Mouse (Mus musculus): ENCODE results near the gene Prrg2.

Prrg2 gene

DNA sequence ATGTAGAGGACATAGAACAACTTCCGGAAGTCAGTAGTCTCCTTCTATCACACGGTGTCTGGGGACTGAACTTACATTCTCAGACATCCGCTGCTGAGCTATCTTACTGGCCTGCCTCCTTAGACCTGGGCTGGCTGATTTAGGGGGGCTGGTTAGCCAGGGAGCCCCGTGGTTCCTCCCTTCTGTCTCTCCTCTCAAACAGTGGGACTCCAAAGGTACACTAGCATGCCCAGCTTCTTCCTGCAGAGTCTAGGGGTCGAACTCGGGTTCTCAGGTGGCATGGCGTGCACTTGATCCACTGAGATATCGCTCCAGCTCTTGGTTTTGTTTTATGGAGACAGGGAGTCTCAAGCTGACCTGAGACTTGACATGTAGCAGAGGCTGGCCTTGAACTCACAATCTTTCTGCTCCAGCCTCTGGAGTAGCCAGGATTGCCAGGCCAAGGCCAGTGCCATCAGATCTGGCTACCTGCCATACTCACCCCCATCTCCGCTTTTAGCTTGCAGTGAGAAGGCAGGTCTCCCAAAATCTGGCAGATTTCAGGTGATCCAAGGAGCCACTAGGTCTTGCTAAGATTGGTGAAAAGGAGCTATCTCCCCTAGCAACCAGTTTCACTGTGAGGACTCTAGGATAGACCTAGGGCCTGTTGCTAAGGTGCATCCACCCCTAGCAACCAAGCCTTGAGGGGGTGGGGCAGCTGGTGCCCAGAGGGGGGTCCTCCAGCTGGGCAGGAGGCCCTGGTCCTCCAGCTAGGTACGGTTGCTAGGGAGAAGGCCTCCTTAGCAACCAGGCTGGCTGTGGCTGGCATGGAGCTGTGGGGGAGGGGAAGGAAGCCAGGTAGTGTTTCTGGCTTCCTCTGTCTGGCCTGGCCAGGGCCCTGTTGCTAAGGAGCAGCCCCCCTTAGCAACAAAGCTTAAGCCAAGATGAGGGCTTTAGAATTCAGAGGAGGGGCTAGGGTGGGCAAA is 3.6 kb downstream of the Prrg2 start:
- DNase-seq (ENCODE audit: low read depth in 1 of 2, low spot score in 2 of 2) = no peak

DNA sequence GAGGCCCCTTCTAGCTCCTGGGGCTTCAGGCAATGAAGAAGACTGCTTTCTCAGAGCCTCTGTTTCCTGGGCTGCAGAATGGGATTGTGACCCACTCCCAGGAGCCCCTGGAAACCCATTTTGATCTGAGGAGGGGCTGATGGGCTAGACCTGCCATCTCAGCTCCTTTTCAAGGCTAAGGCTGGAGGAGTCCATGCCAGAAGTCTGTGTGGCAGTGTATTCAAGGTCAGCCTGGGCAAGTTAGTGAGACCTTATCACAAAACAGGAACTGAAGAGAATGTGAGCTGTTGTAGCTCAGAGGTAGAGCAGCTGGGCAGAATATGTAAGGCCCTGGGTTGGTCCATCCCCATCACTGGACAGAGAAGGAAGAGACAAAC is 5.5 kb downstream of the Prrg2 start:
- DNase-seq (ENCODE audit: low read depth in 1 of 2, low spot score in 2 of 2) = no peak

DNA sequence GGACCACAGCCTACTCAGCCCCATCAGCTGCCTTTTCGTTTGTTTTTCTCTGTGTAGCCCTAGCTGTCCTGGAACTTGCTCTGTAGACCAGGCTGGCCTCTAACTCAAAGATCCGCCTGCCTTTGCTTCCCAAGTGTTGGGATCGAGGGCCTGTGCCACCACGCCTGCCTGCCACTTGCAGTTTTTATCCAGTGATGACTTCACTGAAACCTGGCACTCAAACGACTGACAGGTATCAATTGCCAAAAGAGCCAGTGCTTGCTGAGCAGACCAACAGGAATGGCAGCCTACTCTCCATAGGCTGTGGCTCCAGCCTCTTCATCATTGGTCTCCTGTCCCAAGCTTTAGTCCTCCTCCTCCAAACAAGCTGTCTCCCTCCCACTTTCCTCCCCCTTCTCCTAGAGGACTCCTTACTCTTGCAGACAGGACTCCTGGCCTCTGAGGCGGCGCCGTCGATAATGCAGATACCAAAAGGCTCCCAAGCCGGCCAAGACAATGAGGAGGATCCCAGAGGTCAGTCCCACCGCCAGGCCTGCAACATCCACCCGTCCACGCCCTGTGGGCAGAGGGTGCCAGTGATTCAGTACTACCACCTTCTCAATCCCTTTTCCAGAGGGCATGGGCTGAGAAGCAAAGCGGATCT is 6.0 kb downstream of the Prrg2 start:
- no peak for DNase-seq (ENCODE audit: low read depth in 1 of 2, low spot score in 2 of 2)

DNA sequence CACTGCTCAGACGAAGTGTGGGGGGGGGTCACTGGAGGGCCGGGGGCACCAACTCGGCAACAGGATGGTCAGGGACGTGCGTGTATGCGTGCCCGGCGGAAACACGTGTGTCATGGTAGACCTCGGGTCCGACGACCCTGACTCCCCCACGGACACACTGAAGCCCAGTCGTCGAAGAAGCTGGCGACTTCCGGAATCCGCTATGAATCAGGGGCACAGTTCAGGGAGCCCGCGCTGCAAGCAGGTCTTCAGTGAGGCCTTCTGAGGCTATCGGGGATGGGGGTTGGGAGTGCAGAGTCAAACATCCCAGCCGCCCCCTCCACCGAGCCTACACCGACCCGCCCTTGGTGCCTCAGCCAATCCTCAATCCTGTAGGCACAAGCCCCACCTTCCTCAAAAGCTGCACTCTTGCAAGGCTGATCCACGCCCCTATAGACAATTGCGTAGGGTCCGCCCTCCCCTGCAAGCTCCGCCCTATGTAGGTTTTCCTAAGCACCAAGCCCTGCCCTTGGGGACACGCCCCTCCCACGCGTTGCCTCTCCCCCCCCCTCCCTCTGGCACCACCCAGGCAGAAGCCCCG is 8.5 kb downstream of the Prrg2 start:
- peak; percentile 81 to 83 for DNase-seq (ENCODE audit: low read depth in 1 of 2, low spot score in 2 of 2)

DNA sequence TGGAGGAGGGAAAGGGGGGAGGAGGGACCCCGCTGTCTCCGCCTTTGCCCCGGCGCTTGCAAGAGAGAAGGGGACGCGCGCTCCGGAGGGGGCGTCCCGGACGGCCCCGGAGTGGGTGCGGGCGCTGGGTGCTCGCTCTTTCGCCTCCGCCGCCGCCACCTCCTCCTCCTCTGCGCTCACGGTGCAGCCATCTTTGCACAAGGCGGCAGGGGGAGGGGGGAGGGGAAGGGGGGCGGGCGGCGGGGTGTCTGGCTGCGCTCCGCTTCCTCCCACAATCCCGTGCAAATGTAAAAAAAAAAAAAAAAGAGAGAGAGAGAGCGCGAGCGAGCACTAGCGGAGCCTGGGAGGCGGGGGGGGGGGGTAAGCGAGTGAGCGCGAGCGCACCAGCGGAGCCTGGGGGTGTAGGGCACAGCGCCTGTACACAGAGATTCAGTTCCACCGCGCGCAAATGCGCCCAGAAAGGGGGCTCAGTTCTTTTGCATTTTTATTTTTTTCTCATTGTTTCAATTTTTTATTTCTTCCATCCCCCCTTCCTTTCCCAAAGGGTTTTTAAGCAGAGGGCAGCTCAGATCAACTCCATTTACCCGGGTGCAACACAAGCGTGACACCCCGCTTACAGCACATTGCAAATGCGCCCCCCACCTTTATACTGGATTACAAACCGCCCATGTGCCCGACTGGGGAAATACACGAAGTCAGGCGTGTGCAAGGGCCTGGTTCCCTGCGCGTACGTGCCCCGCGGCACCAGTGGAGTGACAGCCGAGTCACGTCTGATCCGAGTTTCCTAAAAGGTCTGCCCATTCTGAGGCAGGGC is 9.2 kb downstream of the Prrg2 start:
- peak in 1 of 2 experiments; percentile 38 for DNase-seq (ENCODE audit: low read depth in 1 of 2, low spot score in 2 of 2)

DNA sequence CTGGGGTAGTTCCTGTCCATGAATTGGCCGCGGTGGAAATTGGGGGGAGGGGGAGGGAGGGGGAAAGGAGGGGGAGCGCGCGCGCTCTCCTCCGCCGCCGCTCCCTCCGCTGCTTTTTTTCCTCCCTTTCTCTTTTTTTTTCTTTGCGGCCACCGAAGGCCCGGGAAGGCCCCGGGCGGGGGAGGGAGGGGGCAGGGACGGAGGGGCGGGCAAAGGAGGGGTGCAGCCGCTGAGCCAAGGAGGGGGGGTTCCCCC is 9.7 kb downstream of the Prrg2 start, which contains the start of gene Prr12:
Prr12 (minus strand) TSS at position 20 of the 255 bp plus-strand sequence.
- DNase-seq (ENCODE audit: low read depth in 1 of 2, low spot score in 2 of 2) = no peak

DNA sequence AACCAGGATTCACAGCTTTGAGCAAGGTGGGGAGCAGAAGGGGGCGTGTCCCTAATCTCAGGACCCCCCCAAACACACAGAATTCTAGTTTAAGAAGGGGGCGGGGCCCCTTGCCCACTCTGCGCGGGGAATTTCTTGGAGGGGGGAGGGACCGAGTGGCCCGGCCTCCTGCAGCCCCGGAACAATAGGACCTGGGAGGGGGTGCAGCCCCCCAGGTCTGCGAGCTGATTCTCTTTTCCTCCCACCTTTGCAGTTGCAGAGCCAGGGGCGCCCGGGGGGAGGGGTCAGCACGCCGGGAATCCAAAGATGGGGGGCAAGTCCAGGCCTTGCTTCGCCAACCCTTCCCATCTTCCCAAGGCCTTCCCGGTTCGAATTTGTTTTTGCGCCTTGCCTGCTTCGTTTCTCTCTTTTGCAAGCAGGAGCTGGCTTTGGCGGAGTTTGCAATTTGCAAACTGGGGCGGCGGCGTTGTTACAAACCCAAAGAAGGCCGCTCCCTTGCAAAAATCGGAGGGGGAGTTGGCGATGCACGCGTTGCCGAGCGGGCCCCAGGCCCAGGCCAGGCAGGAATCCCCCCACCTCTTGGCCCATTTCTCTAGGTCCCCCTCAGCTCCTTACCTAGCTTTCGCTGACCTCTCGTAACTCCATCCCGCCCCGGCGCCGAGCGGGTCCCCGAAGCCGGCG is 10.2 kb downstream of the Prrg2 start:
- no peak for DNase-seq (ENCODE audit: low read depth in 1 of 2, low spot score in 2 of 2)

DNA sequence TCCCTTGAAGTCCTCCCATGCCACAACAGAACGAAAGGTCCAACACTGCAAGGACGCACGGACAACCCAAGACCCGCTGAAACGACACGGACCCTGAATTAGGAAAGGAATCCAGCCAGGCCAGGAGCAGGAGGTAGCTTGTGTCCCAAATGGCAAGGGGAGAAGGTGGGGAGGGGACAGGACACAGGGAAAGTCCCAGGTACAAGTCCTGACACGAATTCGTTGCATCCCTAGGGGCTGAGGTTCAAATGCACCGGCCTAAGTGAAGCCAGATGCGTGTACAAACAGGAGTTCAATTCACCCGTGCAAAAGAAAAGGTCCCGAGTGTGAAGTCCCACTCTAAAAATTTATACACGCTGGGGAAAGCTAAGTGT is 10.9 kb downstream of the Prrg2 start:
- no peak for DNase-seq (ENCODE audit: low read depth in 1 of 2, low spot score in 2 of 2)

DNA sequence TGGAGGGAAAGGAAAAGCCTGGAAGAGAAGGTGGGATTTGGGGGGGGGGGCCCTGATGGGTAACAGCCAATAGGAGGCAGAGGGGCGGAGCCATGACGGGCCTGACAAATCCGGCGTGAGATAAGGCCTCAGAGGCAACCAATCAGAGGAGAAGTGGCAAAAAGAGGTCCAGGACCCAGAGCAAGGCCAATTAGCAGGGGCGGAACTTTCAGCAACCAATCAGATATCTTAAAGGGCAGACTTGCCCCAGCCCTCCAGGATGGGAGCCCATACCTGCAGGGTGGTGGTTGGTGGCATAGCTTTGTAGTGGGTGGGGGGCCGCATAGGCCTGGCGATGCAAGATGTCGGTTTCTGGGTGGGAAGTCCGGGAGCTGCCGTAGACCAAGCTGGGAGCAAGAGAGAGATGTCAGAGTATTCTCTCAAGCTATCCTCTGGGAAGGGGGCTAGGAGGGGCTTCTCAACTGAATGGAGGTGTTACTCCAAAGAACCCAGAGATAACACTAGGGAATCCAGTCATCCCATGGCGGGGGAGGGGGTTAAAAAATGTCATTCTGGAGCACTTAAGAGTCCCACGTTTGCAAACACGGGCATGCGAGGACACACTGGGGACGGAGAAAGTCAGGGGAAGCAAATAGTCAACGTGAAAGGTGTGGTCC is 11.4 kb downstream of the Prrg2 start:
- no peak for DNase-seq (ENCODE audit: low read depth in 1 of 2, low spot score in 2 of 2)

DNA sequence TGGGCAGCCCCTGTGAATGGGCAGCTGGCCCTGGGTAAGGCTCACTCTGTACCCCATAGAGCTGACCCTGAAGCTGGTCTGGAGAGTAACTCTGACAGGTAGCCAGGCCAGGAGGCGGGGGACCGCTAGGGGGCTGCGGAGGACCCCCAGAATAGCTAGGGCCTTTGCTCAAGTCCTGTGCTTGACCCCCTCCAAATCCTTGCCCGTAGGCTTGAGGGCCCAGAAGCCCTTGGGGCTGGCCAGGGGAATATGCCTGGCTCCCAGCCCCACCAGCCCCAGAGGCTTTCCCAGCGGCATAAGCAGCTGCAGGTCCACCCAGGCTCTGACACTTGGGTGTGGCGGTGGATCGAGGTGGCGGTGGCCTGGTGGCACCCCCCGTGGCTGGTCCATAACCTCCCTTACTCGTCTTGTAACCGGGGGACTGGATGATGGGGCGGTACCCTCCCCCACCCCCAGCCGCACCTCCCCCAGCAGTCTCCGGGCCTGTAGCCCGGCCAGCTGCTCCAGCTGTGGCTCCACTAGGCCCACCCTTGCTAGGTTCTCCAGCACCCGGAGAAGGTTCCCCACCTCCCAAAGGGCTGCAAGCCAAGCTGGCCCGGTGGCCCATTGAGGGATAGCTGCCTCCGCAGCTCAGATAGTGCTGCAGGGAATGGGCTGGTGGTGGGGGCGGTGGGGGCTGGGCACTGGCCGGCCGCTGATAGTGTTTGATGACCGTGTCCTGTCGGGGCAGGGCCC is 13.4 kb downstream of the Prrg2 start:
- no peak for DNase-seq (ENCODE audit: low read depth in 1 of 2, low spot score in 2 of 2)

DNA sequence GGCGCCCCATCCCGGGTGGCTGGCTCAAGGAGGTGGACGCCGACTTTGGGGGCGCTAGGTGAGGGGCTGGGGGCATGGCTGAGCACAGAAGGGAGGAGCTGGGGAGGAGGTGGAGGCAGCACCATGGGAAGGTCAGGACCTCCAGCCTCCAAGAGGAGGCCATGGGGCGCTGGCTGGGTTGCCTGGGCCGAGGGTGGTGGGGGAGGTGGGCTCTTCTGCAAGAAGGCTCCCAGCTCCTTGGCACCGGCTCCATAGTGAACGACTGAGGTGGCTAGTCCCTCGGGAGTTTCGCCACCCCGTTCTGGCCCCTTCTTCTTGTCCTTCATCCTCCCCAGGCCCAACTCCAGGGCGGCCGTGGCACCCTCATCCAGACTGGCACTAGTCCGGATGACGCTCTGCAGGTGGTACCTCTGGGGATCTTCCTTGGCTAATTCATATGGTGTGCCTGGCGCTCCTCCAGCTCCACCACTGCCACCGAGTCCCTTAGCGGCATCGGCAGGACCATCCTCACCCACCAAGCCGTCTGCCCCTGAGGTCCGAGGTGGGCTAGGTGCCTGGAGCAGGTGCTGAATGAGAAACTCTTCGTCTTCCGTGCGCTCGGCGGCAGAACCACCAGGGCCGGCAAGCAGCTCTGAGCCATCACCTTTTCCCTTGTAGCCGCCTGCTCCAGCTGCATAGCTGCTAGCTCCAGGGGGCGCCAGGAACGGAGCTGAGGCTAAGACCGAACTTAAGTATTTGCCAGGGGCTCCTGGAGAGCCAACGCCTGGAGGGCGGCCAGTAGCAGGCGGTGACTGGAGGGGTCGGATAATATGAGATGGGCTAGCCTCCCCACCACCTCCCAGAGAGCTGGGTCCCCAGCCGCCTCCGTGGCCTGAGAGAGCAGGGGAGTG is 14.2 kb downstream of the Prrg2 start:
- no peak for DNase-seq (ENCODE audit: low read depth in 1 of 2, low spot score in 2 of 2)

DNA sequence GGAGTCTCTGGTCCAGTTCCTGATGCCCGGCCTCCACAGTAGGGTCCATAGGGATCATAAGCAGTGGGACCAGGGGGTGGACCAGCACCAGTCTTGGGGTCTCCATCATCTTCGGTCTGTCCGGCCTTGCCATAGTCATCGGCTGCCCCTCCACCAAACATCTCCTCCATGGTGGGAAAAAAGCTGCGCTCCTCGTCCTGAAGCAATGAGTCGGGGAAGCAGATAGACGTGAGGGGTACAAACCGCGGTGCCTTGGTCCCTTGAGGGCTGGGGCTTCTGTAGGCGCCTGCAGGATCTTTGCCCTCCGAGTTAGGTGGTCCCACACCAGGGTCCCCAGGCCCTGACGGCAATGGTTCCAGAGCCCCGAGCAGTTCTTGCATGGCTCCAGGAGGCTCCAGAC is 15.0 kb downstream of the Prrg2 start:
- no peak for DNase-seq (ENCODE audit: low read depth in 1 of 2, low spot score in 2 of 2)

DNA sequence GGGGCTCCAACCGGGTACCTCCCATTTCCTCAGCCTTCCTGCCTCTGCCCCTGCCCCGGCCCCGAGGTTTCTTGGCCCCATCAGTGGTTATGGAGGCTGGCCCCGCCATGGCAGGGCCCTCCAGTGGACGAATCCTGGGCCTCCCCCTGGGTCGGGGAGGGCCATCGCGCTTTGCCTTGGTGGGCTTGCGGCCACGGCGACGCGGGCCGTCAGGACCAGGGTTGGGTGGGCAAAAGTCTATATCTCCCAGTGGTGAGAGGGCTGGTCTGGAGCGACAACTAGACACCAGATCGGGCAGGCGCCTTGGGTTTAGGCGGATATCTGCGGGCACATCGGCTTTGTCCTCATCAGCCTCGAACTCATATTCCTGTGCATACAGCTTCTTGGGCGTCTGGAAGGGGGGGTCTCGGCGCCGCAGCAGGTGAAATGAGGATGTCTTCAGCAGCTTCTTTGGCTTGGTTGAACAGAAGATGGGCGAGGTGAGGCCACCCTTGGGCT is 15.6 kb downstream of the Prrg2 start:
- no peak for DNase-seq (ENCODE audit: low read depth in 1 of 2, low spot score in 2 of 2)

DNA sequence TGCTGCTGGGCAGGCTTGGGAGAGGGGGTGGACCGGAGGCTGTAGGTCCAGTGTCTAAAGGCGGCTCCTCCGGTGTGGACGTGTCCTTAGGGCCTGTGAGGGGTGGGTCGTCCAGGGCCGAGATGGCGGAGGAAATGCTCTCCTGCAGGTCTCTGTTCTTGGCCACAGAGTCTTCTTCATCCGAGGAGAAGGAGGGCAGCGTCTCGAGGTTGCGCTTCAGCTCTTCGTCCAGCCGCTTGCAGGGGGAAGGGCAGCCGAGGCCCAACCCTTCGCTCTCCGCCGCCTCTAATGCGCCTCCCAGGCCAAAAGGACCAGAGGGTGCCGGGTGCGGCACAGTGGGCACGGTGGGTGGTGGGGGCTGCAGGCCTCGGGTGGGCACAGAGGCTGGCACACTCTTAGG is 16.7 kb downstream of the Prrg2 start:
- no peak for DNase-seq (ENCODE audit: low read depth in 1 of 2, low spot score in 2 of 2)

DNA sequence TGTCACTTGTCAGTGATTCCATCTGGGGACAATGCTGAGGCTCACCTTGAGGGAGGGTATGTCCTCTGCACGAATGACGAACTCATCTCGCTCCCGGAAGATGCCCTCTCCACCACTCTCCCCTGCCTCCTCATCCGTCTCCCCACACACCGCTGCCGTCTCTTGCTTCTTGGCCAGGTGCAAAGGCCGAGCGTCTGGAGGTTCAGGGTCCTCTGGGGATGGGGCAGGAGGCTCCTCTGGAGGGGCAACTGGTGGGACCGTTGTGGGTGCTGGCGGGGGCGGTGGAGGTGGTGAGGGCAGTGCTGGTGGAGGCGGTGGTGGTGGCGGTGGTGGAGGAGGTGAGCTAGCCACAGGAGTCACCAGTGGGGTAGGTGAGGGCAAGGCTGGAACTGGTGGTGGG is 19.2 kb downstream of the Prrg2 start:
- DNase-seq (ENCODE audit: low read depth in 1 of 2, low spot score in 2 of 2) = no peak

DNA sequence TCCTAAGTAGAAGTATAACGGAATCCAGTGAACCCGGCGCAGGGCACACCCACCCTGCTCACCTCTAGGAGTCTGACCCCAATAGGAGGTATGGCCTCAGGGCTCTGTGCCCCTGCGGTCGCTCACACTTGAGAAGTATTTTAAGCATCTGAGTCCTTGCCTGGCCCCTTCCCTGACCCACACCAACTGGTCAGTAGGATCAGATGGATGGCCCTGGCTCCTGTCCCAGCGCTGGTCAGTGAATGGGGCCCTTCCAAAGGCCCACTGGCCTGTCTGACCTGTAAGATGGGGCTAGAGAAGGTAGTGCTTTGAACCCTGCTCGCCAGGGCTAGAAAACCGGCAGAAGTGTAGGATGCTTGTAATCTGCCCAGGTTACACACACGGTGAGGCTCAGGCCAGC is 21.6 kb downstream of the Prrg2 start:
- DNase-seq (ENCODE audit: low read depth in 1 of 2, low spot score in 2 of 2) = no peak

DNA sequence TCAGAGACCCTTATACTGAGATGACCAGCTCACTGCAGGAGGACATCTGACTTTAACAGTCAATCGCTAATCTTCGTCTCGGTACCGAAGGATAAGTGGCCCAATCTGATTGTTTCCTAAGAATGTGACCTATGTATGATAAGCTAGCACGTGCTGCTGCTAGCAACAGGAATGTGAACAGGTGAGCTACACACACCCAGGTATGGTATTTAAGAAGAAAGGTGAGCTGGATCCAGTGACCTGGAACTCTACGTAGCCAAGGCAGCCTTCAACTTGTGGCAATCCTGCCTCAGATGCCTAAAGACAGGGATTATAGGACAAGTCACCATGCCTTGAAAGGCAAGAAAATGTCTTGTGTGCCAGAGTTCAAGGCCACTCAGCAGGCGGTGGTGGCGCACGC is 24.1 kb downstream of the Prrg2 start:
- DNase-seq (ENCODE audit: low read depth in 1 of 2, low spot score in 2 of 2) = no peak

DNA sequence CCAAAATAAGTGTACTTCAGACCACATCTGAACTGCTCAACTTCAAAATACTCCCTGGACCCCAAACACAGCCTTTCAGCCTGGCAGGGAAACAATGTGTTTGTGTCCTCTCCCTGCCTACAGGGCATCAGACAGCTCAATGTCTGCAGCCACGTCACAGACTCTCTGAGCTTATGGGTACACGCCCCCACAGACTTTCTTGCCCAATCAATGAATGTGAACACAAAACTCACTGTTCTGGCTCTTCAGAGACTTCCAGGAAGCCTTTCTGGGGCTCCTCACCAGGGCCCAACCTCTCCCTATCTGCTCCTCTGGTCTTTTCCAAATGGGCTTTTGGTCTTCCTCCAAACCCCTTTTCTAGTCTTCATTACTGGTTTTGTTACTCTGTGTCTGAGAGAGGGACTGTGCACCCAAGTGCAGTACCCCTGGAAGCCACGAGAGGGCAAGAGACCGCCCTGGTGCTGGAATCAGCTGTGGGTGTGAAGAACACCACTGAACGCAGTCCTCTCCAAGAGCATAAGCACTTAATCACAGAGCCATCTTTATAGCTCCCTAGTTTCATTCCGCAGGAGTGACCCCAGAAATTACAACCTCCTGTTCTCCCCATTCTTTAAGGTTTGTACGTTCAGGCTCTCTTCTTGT is 24.6 kb downstream of the Prrg2 start:
- DNase-seq (ENCODE audit: low read depth in 1 of 2, low spot score in 2 of 2) = peak in 1 of 2 experiments; percentile 54
